9 mouse cellular contexts compared by ENCODE assay signal in the genomic region with DNA sequence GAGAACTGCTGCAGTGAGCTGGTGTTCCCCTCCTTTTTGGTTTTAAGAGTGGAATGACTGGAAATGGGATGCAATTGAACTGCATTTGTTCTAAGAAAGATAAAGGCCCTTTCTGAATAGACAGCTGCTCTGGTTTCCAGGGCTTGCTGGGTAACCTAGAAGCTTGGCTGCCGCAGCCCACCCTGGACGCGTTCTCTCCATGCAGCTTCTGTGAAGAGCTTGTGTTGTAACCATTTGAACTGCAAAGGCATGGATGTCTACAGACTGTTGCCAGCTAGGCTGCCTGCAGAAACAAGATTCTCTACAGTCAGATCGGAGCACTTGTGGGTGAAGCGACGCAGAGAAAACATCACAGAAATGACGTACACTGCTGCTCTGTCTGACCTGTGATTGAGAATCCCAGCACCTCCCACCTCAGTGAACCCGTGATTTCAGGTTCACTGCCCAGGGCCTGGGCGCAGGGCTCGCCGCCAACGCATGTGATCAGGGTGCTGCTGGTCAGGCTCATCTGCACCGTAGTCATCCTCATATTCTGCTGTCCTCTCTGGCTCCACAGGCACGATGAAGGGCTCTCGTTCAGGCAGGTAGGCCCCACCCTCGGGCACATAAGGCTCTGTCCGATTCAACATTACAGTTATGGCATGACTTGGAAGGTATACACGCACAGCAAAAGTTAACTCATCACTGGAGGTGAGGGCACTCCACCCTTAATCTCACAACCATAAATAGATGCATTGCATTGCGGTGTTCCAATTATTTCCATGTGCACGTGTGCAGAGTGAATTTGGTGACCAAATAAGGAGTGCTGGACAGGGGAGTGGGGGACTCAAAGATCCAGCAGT.
A peak's percentile ranks its signal among the peaks of the same experiment; 100 is the strongest.
DNase-seq lines count a peak whose midpoint lies in the region; ATAC-seq and TF ChIP-seq lines count a peak whose summit lies in the region.
"Had no signal": no experiment of that assay in that cellular context is flagged by ENCODE, and none has a peak within 500 bp of the region (broad histone marks: within the 10 kb centered on the region; RNA-seq: fewer than 3 reads in every experiment).

No protein-coding gene starts in this region.

- peaks cover 8% of the 10 kb centered on the region; the same call in 1 of the 2 replicates for H3K4me1 ChIP-seq in kidney, adult 2 months (ENCODE audit: control insufficient read depth, insufficient read depth, low read length)
- H3K4me1 ChIP-seq in kidney, embryonic 15.5 days: no peaks in the 10 kb centered on the region
- H3K4me1 ChIP-seq in embryonic facial prominence, embryonic 15.5 days: peaks cover 7% of the 10 kb centered on the region
- no peaks in the 10 kb centered on the region for H3K4me1 ChIP-seq in hindbrain, embryonic 14.5 days (replicated peaks; ENCODE audit: control insufficient read depth, insufficient read depth, low read length)
- peaks cover 10% of the 10 kb centered on the region for H3K4me1 ChIP-seq in midbrain, embryonic 12.5 days

- no peak for ATAC-seq in kidney, embryonic 15.5 days (replicated peaks; ENCODE audit: low FRiP score)
- no peak for ATAC-seq in embryonic facial prominence, embryonic 15.5 days (ENCODE audit: insufficient number of reproducible peaks, low FRiP score, low TSS enrichment, low read depth)
- peak; percentile 66 for ATAC-seq in hindbrain, embryonic 14.5 days (ENCODE audit: low FRiP score)
- peak; percentile 56; the same call in 1 of the 2 replicates for ATAC-seq in midbrain, embryonic 12.5 days (ENCODE audit: low FRiP score, low read depth)

- no peak for TF ChIP-seq CTCF in kidney, adult 2 months (conservative IDR thresholded peaks at IDR 0.05; ENCODE audit: insufficient read depth, insufficient read length, low read depth, low read length)

- H3K27ac ChIP-seq in kidney, adult 2 months (ENCODE audit: insufficient read depth, low read depth, low read length): peak overlapping the region; percentile 48; the same call in 1 of the 2 replicates
- no peak overlapping the region for H3K27ac ChIP-seq in kidney, embryonic 15.5 days
- peak overlapping the region; percentile 48; the same call in 1 of the 2 replicates for H3K27ac ChIP-seq in embryonic facial prominence, embryonic 15.5 days (replicated peaks)
- H3K27ac ChIP-seq in hindbrain, embryonic 14.5 days: no peak overlapping the region
- H3K27ac ChIP-seq in midbrain, embryonic 12.5 days (replicated peaks): no peak overlapping the region

- H3K27me3 ChIP-seq in kidney, adult 2 months (replicated peaks; ENCODE audit: control insufficient read depth, insufficient read depth, low read length): no peaks in the 10 kb centered on the region
- no peaks in the 10 kb centered on the region for H3K27me3 ChIP-seq in kidney, embryonic 15.5 days
- H3K27me3 ChIP-seq in embryonic facial prominence, embryonic 15.5 days: no peaks in the 10 kb centered on the region
- no peaks in the 10 kb centered on the region for H3K27me3 ChIP-seq in hindbrain, embryonic 14.5 days (ENCODE audit: control insufficient read depth, insufficient read depth, low read length)
- peaks cover 11% of the 10 kb centered on the region for H3K27me3 ChIP-seq in midbrain, embryonic 12.5 days

- DNase-seq in kidney, adult 2 months: peak; percentile 94
- DNase-seq in hindbrain, embryonic 14.5 days (ENCODE audit: low spot score): no peak
- no peak for DNase-seq in urinary bladder, postnatal 4 days (ENCODE audit: low spot score in 2 of 2)
- no peak for DNase-seq in left cerebral cortex, adult 18-20 months (ENCODE audit: low spot score in 2 of 2)
- DNase-seq: cerebellum, adult 8-10 months; right cerebral cortex, postnatal 25 days had no signal

- no peak overlapping the region for H3K4me2 ChIP-seq in kidney, embryonic 15.5 days
- no peak overlapping the region for H3K4me2 ChIP-seq in embryonic facial prominence, embryonic 15.5 days (replicated peaks)
- H3K4me2 ChIP-seq in hindbrain, embryonic 14.5 days (replicated peaks): no peak overlapping the region
- H3K4me2 ChIP-seq in midbrain, embryonic 12.5 days (replicated peaks): no peak overlapping the region; the same call in 1 of the 2 replicates

- no peak overlapping the region for H3K9ac ChIP-seq in kidney, embryonic 15.5 days
- no peak overlapping the region for H3K9ac ChIP-seq in embryonic facial prominence, embryonic 15.5 days
- no peak overlapping the region for H3K9ac ChIP-seq in hindbrain, embryonic 14.5 days
- H3K9ac ChIP-seq in midbrain, embryonic 12.5 days (replicated peaks): no peak overlapping the region

- no peak for TF ChIP-seq POLR2A in kidney, adult 2 months (IDR thresholded peaks at IDR 0.05; ENCODE audit: low read depth, low read length)

- WGBS in kidney, adult 2 months: 60% methylated on average over 20 of the region's 20 CpGs
- 78% methylated on average over 20 of the region's 20 CpGs for WGBS in kidney, embryonic 15.5 days
- WGBS in embryonic facial prominence, embryonic 15.5 days: 86% methylated on average over 20 of the region's 20 CpGs
- WGBS in hindbrain, embryonic 14.5 days: 70% methylated on average over 20 of the region's 20 CpGs
- WGBS in midbrain, embryonic 12.5 days: 83% methylated on average over 20 of the region's 20 CpGs

- H3K9me3 ChIP-seq in kidney, embryonic 15.5 days (replicated peaks): no peaks in the 10 kb centered on the region
- H3K9me3 ChIP-seq in embryonic facial prominence, embryonic 15.5 days (replicated peaks): no peaks in the 10 kb centered on the region
- no peaks in the 10 kb centered on the region for H3K9me3 ChIP-seq in hindbrain, embryonic 14.5 days (ENCODE audit: control insufficient read depth, low read length)
- no peaks in the 10 kb centered on the region for H3K9me3 ChIP-seq in midbrain, embryonic 12.5 days

- no peaks in the 10 kb centered on the region for H3K36me3 ChIP-seq in kidney, adult 2 months (ENCODE audit: control insufficient read depth, insufficient read depth, low read length)
- H3K36me3 ChIP-seq in kidney, embryonic 15.5 days: no peaks in the 10 kb centered on the region; the same call in 1 of the 2 replicates
- peaks cover 23% of the 10 kb centered on the region for H3K36me3 ChIP-seq in embryonic facial prominence, embryonic 15.5 days
- no peaks in the 10 kb centered on the region for H3K36me3 ChIP-seq in hindbrain, embryonic 14.5 days (replicated peaks; ENCODE audit: control insufficient read depth, insufficient read depth)
- H3K36me3 ChIP-seq in midbrain, embryonic 12.5 days: no peaks in the 10 kb centered on the region

- H3K4me3 ChIP-seq in kidney, adult 2 months (ENCODE audit: insufficient read depth, low read depth, low read length): no peak overlapping the region
- no peak overlapping the region for H3K4me3 ChIP-seq in kidney, embryonic 15.5 days (replicated peaks)
- no peak overlapping the region for H3K4me3 ChIP-seq in embryonic facial prominence, embryonic 15.5 days (replicated peaks)
- H3K4me3 ChIP-seq in hindbrain, embryonic 14.5 days (replicated peaks; ENCODE audit: low read length): no peak overlapping the region
- no peak overlapping the region for H3K4me3 ChIP-seq in midbrain, embryonic 12.5 days

Comparison
In these comparisons a context has a peak if more than half of its experiments do, and no peak if none do; other contexts are left out.
1. H3K27ac ChIP-seq: peak in kidney, adult 2 months (single experiment) and embryonic facial prominence, embryonic 15.5 days (single experiment); none in kidney, embryonic 15.5 days (single experiment), hindbrain, embryonic 14.5 days (single experiment) and midbrain, embryonic 12.5 days (single experiment).
2. ATAC-seq: peak in hindbrain, embryonic 14.5 days (single experiment) and midbrain, embryonic 12.5 days (single experiment); none in kidney, embryonic 15.5 days (single experiment) and embryonic facial prominence, embryonic 15.5 days (single experiment).